Mouse (Mus musculus) neutrophil, adult 65 days (primary cell): ENCODE results near the gene Gm10697. TPM values are rescaled to one million over a fixed set of nuclear protein-coding genes. Genes with fewer than 3 reads are reported as not detected.

Experiments used
- total RNA-seq: library from RNA; stranded (reverse); gene quantifications from 2 replicates; pipeline ENCODE4 v1.2.4, GENCODE M21; 2023

Gm10697 gene
- not detected in 2 replicates for total RNA-seq

GRCm38 (mm10) chr3:94072544-94072943, at the start of gene Gm10697:
TSS of gene Gm10697 (minus strand) at chr3:94072644.

GRCm38 (mm10) chr3:94054785-94055184, 17.7 kb downstream of the Gm10697 start, which contains the start of gene Gm9125:
TSS of gene Gm9125 (minus strand) at chr3:94054885.

Other genes with a start within 250 kb of the Gm10697 start
- not detected in 2 replicates for gene Tdpoz3, start 246.6 kb downstream of the Gm10697 start, total RNA-seq
- gene Gm9117, start 129.1 kb downstream of the Gm10697 start, total RNA-seq, result not detected in 2 replicates
- not detected in 2 replicates for gene Tdpoz5, start 111.3 kb downstream of the Gm10697 start, total RNA-seq
- not detected in 2 replicates for gene Gm9125, start 17.8 kb downstream of the Gm10697 start, total RNA-seq
- gene Gm10696, start 105.5 kb upstream of the Gm10697 start, total RNA-seq, result not detected in 2 replicates
- not detected in 2 replicates for gene Gm5286, start 124.1 kb upstream of the Gm10697 start, total RNA-seq
- gene Gm4778, start 191.4 kb upstream of the Gm10697 start, total RNA-seq, result not detected in 2 replicates
- 0.35 and 0.75 TPM in 2 replicates for gene Them4, start 237.4 kb upstream of the Gm10697 start, total RNA-seq